Mouse (Mus musculus): ENCODE results near the gene Nsd2. TPM values are rescaled to one million over a fixed set of nuclear protein-coding genes. Genes with fewer than 3 reads are reported as not detected.
A peak's percentile ranks its signal among the peaks of the same experiment; 100 is the strongest.
"Not testable (repeated sequence)": the region's sequence is repeated elsewhere in the genome, so short reads cannot be mapped to it uniquely, and the experiment has no call there.

Nsd2 gene
- total RNA-seq, 2 experiments from 2014 or later: 157 to 158 TPM

DNA sequence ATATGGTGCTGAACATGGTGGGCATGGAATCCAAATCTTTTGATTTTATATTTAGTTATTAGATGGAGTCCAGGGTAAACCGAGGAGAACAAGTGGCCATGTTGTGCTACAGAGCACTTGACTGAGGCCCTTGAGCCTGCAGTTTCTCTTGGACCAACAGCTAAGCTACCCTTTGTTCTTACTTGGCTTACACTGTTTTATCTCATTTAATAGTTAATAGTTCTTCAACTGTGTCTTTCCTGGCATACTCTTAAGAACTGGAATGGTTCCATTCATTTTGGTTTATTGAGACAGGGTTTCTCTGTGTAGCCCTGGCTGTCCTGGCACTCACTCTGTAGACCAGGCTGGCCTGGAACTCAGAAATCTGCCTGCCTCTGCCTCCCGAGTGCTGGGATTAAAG is 96.1 kb downstream of the Nsd2 start:
- intact Hi-C loops (cut with DNase I); DNase-seq (ENCODE audit: extremely low spot score in 1 of 2, low spot score in 2 of 2): not testable (repeated sequence)

DNA sequence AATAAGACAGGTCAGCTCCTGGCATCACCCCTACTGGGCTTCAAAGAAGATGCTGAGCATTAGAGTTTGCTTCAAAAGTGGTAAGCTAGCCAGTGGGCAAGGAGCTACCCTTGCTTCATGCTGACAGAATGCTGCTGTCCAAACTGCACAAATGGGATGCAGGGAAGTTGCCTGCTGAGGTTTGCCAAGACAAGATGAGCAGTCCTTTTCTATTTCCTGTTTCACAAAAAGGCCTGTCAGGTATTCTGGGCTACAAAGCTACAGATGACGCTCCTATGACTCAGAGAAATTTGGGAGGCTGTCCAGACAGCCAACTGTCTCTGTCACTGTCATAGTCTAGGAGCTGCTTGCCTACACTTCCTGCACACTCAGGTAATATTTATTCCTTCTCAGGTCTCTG is 98.9 kb downstream of the Nsd2 start:
- DNase-seq (ENCODE audit: extremely low spot score in 1 of 2, low spot score in 2 of 2): no peak

DNA sequence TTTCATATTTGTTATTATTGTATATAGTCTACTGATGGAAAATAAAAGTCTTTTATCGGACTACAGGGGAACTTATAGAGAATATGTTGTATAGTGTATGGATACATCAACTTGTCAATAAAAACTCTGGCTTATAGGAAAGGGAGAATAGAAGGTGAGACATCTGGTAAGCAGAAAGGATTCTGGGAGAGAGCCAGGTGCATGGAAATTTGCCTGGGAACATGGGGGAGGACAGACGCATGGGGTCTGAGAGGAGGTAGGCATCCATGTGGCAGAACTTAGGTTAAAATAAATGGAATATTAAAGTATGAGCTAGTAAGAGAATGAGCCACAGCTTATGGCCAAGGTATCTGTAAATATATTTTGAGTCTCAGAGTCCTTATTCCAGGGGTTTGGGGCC is 99.5 kb downstream of the Nsd2 start:
- no peak for DNase-seq (ENCODE audit: extremely low spot score in 1 of 2, low spot score in 2 of 2)
- intact Hi-C loops (cut with DNase I): no loop called here

More for the DNA sequence above, 98.9 kb downstream of the Nsd2 start:
- intact Hi-C loops (cut with DNase I): no loop called here

GRCm38 (mm10) chr5:33920924-33921323 is 100.4 kb downstream of the Nsd2 start:
- no peak for DNase-seq (ENCODE audit: extremely low spot score in 1 of 2, low spot score in 2 of 2)
- intact Hi-C loops (cut with DNase I): no loop called here

DNA sequence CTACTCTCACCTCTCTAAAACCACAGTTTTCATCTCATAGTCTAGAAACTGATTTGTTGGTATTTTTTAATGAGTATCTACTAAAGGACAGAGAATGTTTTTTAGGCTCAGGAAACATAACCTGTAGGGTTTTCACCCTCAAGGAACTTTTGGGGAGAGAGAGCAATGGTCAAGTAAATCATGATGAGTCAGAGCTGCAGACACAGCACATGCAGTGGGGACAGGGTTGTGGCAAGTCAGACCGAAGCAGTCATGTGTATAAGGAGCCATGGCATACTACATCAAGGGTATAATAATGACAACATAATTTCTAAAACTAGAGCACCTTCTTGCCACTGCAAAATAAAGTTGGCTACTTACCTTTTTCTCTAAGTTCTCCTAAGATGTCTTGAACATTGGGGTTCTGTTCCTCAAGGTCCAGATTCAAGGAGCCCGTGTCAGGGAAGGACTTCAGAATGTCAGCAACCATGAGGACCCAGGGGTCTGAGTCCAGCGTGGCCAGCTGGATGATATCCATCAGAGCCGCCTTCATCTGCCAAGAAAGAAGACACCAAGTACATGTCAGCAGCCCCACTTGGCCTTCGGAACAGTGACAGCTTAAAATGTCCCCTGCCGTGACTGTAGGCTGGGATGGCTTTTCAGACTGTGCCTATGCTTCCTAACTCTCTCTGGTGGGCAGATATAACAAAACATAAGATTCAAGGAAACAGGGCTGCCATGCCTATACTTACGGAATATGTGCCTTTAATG is 101.1 kb downstream of the Nsd2 start:
- intact Hi-C loops (cut with DNase I): no loop called here
- no peak for DNase-seq (ENCODE audit: extremely low spot score in 1 of 2, low spot score in 2 of 2)

- intact Hi-C loops (cut with DNase I): no loop called here
- no peak for DNase-seq (ENCODE audit: extremely low spot score in 1 of 2, low spot score in 2 of 2)
These were observed 102.0 kb downstream of the Nsd2 start for GRCm38 (mm10) chr5:33922566-33922965.

DNA sequence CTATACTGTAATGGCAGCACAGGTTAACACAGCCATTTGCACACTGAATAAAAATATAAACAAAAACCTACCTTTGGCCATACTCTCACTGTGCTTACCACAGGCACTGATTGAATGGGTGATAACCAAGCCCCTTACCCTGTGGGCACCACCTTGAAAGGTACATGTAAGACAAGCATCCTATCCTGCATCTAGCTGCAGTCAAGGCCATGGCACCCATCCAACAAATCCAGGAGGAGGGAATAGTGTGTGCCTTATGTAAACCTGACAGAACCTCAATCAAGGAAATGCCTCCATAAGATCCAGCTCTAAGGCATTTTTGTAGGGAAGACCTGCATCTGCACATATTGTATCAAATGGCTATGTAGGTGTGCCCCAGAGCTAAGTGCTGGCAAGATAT is 105.6 kb downstream of the Nsd2 start:
- intact Hi-C loops (cut with DNase I): no loop called here

GRCm38 (mm10) chr5:33932413-33932812 is 111.9 kb downstream of the Nsd2 start:
- no peak for DNase-seq (ENCODE audit: extremely low spot score in 1 of 2, low spot score in 2 of 2)
- intact Hi-C loops (cut with DNase I): no loop called here

More for the DNA sequence above, 105.6 kb downstream of the Nsd2 start:
- no peak for DNase-seq (ENCODE audit: extremely low spot score in 1 of 2, low spot score in 2 of 2)

GRCm38 (mm10) chr5:33934081-33934480 is 113.6 kb downstream of the Nsd2 start:
- DNase-seq (ENCODE audit: extremely low spot score in 1 of 2, low spot score in 2 of 2): no peak
- intact Hi-C loops (cut with DNase I): no loop called here

DNA sequence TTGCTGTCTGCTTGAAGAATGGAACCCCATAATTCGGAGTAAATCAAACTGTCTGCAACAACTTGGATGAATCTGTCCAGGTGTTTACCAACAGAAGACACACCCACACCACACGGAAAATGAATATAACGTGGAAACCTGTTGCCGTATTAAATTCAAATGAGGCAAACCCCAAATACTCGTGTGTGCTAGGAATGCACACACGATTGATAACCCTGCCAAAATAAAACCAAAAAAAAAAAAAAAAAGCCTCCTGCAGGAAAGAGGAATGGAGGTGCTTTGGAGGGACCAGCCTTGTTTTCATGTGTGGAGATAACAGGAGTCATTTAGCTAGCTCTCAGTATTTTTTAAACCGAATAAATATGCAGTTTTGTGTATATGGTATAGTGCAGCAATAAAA is 114.4 kb downstream of the Nsd2 start:
- DNase-seq (ENCODE audit: extremely low spot score in 1 of 2, low spot score in 2 of 2): no peak
- intact Hi-C loops (cut with DNase I): no loop called here

GRCm38 (mm10) chr5:33935700-33936111 is 115.2 kb downstream of the Nsd2 start:
- DNase-seq (ENCODE audit: extremely low spot score in 1 of 2, low spot score in 2 of 2): peak in 1 of 2 experiments; percentile 70
- intact Hi-C loops (cut with DNase I): no loop called here

DNA sequence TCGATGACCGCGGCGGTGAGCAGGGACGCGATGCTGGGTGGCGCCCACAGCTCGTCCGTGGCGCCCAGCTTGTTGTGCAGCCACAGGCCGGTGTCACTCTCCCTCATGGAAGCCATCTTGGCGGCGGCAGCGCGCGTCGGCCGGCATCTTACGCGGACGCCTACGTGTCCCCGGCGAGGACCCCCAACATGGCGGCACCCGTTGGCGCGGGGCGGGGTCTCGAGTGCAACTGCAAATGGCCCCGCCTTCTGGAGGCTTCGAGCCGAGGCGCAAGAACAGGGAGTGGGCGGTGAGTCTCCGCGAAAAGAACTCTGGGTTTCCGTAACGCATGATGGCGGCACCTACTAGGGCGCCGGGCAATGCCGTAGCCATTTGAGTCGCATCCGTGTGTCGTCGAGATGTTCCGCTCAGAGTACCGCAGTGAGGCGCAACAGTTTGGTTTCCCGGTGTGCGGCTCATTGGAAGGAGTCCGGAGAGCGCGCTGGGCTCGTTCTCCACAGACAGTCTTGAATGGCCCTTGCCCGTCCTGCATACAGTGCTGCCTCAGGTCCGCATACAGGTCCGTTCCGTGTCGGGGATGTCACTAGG is 115.7 kb downstream of the Nsd2 start, which contains the start of gene Nelfa:
Gene Nelfa (minus strand): TSS at position 294 of the 588 bp plus-strand sequence.
- intact Hi-C loops (cut with DNase I): no loop called here
- DNase-seq (ENCODE audit: extremely low spot score in 1 of 2, low spot score in 2 of 2): peak; percentile 99 to 100

DNA sequence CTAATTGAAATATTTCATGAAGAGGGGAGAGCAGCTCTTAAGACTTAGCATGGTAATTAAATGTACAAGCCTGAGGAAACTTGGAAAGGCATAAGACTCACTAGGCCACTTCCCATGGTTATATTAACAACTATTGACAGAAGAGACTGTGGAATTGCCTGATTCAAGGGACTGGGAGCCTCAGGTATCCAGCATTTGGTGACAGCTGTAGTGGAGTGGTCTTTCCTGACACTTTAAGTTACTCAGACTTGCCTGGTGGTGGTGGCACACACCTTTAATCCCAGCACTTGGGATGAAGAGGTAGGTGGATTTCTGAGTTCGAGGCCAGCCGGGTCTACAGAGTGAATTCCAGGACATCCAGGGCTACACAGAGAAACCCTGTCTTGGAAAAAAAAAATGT is 116.7 kb downstream of the Nsd2 start:
- intact Hi-C loops (cut with DNase I): no loop called here
- DNase-seq (ENCODE audit: extremely low spot score in 1 of 2, low spot score in 2 of 2): no peak

DNA sequence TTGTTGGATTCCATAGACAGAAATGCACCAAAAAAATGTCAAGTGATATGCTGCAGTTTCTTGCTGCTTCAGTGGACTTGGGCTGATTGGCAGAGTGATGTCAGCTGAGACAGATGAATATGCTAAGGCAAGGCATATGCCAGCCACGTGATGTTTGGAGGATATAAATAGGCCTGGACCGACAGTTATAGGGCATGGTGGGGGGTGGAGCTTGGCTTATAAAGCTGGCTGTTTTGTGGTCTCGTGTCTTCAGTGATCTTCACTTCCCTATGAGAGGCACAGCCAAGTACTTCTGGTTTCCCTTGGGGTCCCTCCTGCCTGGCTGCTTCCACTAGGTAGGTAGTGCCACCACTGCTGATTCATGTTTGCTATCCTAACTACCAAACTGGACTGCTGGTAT is 117.9 kb downstream of the Nsd2 start:
- peak in 1 of 2 experiments; percentile 30 for DNase-seq (ENCODE audit: extremely low spot score in 1 of 2, low spot score in 2 of 2)
- intact Hi-C loops (cut with DNase I): no loop called here

- DNase-seq (ENCODE audit: extremely low spot score in 1 of 2, low spot score in 2 of 2); intact Hi-C loops (cut with DNase I): not testable (repeated sequence)
These were observed 126.5 kb downstream of the Nsd2 start for GRCm38 (mm10) chr5:33947035-33947434.

Small RNAs within 50 kb of the gene (microRNA-seq; reads per million reads assigned to microRNA genes)
- 3.7 reads per million, percentile 9 among the genes with 10 or more reads in this experiment for gene Mir7024

Other genes with a start within 250 kb of the Nsd2 start
- 10 to 100 TPM; 17.3 to 19.6 TPM for gene Fam53a, start 191.1 kb upstream of the Nsd2 start, total RNA-seq (2021)
- gene Gm9903, start 190.8 kb upstream of the Nsd2 start, total RNA-seq (2021): under 1 TPM; 0.51 to 0.59 TPM
- gene Slbp, start 168.2 kb upstream of the Nsd2 start, total RNA-seq (2021): 10 to 100 TPM; 26.5 to 28.9 TPM
- 10 to 100 TPM in 1 of 2 experiments, 1 to 10 TPM in 1; 9.9 to 15.0 TPM for gene Tacc3, start 162.6 kb upstream of the Nsd2 start, total RNA-seq (2021)
- gene Tmem129, start 162.3 kb upstream of the Nsd2 start, total RNA-seq (2021): 10 to 100 TPM; 22.2 to 23.9 TPM
- 100 to 1,000 TPM in 1 of 2 experiments, 10 to 100 TPM in 1; 71.3 to 109 TPM for gene Fgfr3, start 99.1 kb upstream of the Nsd2 start, total RNA-seq (2021)
- gene Letm1, start 37.9 kb upstream of the Nsd2 start, total RNA-seq (2021): 100 to 1,000 TPM in 1 of 2 experiments, 10 to 100 TPM in 1; 99.6 to 113 TPM
- gene Nelfa, start 115.7 kb downstream of the Nsd2 start, total RNA-seq (2021): 10 to 100 TPM; 17.9 to 18.2 TPM
- gene Gm1673, start 162.7 kb downstream of the Nsd2 start, total RNA-seq (2021): 100 to 1,000 TPM; 144 to 149 TPM
- gene Nat8l, start 175.3 kb downstream of the Nsd2 start, total RNA-seq (2021): 10 to 100 TPM; 76.4 to 77.9 TPM

Measured in left cerebral cortex, postnatal 10 days (tissue).